Mouse (Mus musculus) thymus, postnatal 25 days (tissue): ENCODE results near the gene Mrpl19.

Experiments used
- DNase-seq: peaks from one replicate; pipeline ENCODE4 v3.0.0; 2022

Gene Mrpl19

DNA sequence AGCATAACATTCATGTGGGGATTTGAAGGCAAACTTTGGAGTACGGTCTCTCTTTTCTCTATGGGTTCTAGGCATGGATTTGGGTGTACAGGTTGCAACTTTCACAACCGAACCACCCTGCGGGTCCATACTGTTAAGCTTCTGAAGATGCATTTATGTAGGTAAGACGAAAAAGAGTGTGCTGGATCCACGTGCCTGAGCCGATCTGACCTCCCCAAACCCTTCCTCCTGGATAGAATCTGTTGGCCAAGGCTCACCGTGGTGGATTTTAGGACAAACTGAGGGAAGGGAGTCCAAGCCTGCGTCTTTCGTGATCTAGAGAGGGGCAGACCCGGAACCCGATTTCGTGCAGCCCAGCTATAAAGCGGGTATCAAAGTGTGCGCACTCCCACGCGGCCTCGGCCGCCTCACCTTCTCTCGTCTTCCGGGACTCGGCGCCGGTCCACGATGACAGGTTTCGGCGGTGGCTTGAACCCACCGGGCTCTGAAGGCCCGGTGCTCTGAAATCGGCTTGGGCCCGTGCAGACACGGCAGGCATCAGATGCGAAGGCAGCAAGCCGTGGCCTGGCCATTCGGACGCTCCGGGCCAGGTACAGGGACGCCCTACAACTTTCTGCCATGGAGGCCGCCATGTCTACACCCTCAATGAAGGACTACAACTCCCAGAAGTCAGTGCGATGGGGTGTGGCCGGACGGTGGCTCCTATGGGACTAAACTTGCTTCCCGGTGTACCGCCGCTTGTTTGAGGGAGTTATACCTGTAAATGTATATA, at the start of gene Mrpl19:
Gene Mrpl19, minus strand, starts transcription at position 663 of the 772 bp plus-strand sequence.
- DNase-seq = peak; percentile 94

DNA sequence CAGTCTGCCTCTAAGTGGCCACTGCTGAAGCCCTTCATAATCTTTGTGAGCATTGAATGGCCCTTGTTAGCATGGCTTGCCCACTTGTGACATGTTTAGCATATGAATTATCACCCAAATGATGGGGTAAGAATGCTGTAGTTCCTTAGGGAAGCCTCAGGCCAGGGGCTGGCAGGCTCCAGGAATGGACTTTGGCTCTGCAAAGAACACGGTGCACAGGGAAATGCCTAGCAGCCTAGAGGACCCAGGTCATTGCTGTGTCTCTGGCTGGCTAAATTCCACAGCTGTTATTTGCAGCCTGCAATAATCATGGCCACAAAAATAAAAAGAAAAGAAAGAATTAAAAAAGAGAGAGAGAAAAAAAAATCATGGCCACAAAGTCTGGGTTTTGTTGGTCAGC, 46.6 kb upstream of the Mrpl19 start:
- DNase-seq = no peak

DNA sequence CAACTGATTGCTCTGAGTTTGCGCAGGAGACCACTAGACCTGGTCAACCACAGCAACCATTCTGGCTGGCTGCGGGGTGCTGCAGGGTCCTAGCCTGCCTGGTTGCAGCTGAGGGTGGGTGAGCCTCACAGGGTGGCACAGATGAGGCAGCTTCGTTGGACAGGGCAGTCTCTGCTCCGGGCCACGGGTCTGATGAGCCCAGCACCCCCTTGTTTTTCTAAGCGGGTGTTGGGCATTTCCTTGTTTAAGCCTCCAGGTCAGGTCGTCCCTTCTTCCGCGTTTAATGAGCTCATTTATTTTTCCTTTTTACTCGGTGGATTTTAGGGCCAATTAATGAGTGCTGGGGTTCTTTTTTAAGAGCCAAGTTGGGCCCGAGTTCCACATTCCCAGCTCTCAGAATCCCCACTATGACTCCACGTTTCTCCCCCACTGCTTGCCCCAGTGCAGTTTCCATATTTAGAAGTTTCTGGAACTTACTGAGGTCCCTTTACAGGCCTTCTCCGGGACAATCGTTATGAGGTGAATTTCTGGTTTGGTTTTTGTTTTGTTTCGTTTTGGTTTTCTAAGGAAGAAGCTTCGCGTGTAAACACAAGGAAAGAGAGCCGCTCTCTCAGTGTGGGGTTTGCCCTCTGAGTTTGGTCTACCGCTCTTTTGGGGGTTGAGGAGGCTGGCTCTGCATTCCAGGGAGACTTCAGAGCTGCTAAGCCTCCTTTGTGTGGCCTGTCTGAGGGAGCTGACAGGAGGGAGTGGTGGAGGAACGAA, 24.5 kb upstream of the Mrpl19 start:
- DNase-seq = no peak

DNA sequence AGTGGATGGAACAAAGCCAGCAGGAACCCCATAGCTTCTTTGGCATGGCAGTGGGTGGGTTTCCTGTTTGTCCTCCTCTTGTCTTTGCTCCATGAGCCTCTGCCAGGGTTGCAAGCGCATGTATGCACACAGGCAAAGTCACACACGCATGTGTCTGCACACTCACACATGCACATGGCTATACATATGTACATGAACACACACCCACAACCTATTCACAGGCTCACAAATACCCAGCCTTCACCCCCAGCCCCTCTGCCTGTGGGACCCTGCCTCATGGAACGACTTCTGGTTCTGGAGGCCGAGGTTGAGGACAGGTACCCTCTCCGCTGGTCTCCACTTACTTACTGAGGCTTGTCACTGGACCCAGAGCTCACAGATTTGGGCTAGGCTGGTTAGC, 22.6 kb upstream of the Mrpl19 start:
- no peak for DNase-seq

DNA sequence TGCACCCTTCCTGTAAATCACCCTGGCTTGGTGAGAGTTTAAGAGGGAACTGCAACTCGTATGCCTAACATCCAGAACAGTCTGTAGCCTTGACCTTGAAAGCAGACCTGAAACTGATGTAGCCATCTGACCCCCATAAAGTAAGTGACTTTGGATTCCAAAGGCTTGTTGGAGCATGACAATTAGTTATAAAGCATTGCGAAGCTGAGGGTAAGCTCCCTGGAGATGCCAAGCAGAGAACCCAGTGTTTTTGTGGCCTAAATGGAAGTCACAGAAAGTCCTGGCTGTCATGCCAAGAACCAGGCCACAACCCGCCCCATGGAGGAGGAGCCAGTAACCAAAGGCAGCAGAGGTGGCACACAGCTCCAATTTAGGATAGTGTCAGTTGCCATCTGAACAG, 21.8 kb upstream of the Mrpl19 start:
- DNase-seq = no peak

DNA sequence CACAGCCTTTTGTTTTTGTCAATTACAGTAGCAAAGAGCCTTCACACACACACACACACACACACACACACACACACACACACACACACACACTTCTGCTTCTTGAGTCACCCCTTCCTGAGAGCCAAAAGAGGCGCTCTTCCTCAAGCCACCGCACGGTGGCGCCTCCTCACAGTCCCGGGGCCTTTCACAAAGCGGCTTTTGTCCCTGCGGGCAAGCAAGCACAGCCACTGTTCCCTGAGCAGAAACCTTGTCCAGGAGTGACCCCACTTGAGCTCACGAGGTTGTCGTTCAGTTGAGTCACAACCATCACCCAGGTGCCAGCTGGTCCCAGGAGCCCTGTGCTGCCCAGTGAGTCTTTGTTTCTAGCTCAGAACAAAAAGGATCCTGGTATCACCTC, 21.3 kb upstream of the Mrpl19 start:
- DNase-seq = peak; percentile 57

DNA sequence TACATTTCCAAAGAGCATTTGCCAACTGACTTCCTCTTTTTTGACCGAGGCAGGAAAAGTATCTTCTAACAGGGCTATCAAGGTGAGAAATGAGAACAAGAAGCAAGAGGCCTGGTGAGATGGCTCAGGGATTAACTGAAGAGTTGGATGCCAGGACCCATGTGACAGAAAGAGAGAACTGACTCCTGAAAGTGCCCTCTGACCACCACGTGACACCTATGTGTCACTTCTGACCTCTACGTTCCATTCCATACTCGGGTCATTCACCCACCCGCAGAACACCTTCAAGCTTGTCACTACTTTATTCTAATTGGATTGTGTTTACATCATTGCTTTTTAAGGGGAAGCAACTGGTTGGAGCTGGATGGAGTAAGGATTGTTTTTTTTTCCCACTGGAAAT, 20.8 kb upstream of the Mrpl19 start:
- no peak for DNase-seq

DNA sequence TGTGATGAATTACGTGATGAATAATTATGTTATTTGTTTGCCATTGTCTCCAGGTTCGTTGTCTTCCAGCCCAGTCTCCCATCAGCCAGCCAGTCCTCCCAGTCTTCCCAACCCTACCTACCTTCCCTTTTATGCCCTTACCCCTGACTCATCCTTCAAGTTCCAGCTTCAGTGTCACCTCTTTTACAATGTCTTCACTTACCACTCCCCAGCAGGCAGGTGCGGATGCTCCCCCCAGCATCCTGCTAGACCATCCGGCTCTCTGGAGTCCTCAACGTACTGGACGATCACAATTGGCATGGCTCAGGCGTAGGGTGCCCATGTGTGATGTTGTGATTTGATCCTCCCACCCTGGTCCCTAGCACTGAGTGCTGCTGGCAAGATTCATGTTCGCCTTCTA, 20.4 kb upstream of the Mrpl19 start:
- DNase-seq = no peak

DNA sequence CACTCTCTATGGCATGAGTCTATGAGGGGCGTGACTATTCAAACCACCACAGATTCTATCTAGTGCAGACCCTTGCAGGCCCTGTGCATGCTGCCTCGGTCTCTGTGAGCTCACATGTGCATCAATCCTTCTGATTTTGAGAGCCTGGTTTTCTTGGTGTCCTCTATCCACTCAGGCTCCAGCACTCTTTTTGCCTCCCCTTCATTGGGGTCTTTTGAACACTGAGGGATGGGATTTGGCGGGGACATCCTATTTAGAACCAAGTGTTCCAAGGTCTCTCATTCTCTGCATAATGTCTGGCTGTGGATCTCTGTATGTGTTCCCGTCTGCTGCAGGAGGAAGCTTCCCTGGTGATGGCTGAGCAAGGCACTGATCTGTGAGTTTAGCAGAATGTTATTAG, 13.5 kb upstream of the Mrpl19 start:
- DNase-seq = no peak

DNA sequence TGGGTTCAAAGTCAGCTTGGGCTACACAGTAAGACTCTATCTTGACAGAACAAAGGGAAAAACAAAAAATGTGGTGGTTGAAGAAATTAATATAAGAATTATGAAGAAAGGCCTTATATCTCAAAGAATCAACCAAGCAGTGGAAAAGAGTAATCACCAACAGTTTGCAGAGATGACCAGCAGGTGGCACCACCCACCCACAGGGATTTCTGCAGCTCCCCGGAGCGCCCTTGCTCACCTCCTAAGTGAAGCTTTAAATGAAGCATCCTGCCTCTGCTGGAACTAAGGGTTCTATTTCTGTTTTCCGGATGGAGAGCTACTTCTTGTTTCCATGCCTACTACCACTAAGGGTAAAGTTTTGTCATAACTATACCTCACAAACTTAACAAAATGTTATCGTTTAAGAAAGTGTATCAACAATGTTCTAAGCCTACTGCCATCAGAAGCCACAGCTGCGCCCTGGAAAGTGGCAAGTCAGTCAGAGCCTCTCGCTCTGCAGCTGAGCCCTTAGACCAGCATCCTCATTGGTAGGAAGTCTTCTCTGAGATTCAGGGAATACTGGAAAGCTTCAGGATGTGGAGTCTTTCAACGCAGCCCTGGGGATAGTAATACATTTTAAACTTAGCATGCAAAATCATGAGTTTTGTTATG, 10.3 kb upstream of the Mrpl19 start:
- DNase-seq = peak; percentile 62

DNA sequence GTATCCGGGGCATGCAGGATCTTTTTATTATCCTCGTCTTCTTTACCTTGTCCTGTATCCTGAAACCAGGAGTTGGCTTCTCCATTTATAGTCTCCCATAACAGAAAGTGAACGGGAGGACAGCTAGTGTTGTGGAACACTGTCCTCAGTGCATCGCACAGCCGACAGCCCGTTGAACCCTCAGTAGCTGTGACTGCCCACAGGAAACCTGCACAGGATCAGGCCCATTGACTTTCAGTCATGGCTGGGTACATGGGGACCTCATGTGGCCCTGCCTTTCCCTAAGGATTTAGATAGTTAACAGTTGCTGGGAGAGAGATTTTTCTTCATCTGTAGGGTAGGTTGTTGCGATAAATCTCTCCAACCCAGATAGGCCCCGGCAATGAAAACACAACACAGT, 6.8 kb upstream of the Mrpl19 start:
- DNase-seq = no peak

DNA sequence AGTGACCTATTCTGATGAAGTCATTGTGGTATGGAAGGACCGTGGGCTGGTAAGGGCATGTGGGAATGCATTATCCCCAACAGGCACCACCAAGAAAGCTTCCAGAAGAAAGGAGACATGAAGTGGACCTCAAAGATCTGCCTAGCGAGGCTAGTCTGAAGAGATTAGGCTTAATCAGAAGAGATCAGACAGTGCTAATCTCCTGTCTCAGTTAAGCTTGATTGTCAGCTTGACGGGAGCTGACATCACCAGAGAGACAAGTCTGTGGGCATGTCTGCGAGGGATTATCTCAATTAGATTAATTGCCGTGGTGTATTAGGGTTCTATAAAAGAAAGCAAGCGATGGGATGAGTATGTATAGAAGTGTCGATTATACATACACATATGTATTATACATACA, 5.4 kb upstream of the Mrpl19 start:
- no peak for DNase-seq

DNA sequence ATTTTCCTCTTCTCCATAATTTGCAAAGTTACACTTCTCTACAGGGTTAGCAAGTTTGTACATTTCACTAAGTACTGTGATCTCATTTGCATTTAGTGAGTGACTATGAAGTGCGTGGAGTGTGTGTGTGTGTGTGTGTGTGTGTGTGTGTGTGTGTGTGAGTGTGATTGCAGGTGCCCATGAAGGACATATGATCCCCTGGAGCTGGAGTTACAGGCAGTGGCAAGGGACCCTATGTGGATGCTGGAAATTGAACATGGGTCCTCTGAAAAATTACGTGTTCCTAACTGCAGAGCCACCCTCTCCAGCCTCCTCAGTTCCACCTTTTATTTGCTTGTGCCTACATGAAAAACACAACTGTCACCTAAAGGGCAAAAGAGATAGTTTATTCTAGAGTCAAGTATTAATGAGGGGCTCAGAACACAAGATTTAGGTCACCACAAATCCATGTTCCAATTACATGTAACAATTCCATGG, 348 bp upstream of the Mrpl19 start:
- no peak for DNase-seq

DNA sequence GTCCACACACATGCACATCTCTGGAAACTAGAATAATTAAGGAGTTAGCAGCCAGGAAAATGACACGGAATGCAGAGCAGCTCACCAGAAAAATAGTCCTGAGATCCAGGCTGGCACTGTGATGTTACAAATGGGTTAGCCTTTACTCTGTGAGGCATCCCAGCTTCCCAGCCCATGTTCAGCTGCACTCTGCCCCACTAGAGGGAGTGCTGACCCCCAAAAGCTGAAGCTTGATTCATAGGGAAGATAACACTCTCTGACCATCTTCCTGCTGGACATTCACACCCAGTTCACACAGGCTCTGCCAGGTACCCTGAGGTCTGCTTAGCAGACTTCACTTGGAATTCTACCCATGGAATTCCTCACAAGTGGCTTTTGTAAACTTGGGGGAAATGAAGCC, 5.5 kb downstream of the Mrpl19 start:
- DNase-seq = no peak

DNA sequence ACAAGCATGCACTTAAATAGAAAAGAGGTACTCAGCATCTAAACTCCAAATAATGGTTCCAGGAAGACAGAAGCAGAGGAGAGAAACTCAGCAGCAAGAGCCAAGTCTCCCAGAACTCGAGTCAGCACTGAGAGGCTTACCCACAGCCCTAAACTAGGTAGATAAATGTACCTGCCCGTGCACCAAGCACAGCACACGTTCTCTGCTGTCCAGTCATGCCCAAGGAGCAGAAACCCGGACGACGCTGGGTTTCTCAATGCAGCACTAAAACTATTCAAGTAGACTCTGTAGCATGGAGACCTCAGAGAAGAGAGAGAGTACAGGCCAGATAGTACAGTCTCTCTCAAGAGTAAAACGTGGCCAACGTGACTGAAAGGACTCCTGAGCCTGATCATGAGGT, 5.9 kb downstream of the Mrpl19 start:
- DNase-seq = no peak

DNA sequence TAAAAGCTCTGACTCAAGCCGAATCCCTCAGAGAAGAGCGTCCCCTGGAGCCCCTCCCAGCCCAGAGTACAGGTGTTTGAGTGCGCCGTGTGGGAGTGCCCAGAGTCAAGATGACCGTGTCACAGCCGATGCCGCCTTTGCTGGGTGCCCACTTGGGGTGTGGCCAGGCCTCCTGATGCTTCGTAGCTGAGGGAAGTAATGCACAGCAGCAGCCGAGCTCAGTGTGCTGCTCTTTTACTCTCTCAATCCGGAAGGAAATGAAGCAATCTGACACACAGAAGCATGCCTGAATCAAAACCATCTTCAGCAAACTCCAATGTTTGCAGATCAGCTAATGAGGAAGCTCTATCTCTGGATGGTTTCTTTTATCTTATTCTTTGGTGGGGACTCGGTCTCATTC, 7.8 kb downstream of the Mrpl19 start:
- no peak for DNase-seq

DNA sequence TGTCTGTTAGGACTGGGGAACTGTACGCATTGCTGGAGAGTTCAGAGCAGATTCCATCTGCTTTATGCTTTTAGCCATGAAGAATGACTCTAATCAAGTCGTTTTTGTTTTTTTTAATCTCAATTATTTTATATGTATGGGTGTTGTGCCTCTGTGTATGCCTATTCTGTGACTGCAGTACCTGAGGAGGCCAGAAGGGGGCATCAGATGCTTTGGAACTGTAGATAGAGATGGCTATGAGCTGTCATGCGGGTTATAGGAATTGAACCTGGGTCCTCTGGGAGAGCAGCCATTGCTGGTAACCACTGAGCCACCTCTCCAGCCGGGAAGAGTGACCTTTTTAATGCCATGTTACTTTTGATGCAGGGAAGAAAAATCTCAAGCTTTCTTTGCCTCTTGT, 9.4 kb downstream of the Mrpl19 start:
- no peak for DNase-seq

DNA sequence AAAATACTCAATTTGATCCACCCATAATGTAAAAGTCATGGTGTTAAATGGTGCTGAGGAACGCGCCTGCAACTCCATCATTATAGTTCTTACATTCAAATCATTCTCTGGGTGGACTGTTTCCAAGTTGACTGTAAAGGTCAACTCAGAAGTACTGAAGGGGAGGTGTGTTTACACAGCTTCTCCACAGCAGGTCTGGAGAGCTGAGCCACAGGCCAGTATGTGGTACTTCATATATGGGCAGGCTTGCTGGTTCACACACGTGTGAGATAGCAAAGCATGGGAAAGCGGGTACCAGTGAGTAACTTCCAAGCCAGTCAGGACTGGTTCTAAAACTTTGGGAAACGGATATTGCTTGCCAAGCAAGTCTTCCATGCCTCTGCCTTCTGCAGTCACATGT, 10.6 kb downstream of the Mrpl19 start:
- no peak for DNase-seq

DNA sequence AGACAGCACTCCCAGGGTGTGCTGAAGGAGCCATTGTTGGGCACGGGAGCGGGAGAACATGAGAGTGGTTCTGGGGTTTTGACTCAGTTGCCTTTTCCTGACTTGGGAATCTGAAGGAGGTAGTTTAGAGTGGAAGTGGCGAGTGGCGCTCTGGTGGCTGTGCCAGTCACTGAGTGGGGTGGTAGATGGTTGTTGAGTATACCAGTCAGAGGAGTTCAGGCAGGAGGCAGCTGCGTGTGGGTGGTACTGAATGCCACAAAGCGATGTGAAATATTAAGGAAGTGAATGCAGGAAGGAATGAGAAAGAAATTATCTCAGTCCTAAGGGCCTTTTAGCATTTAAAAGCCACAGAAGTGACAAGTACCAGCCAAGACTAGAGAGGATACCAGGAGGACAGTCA, 18.9 kb downstream of the Mrpl19 start:
- DNase-seq = no peak

DNA sequence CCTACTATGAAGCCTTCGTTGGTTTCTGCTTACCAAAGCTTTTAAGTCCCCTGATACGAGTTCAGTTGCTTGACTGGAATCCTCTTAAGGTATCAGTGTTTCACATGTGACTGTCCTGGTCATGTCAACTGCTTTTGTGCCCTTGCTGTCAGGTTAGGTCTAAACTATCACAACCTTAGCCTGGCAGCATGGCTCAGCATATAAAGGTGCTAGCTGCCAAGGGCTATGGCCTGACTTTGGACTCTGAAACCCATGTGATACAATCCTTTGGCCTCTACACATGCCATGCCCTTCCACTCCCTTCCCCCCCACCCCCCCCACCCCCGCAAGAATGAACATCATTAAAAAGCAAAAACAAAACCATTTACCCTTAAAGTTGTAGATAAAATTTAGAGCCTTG, 21.3 kb downstream of the Mrpl19 start:
- no peak for DNase-seq

DNA sequence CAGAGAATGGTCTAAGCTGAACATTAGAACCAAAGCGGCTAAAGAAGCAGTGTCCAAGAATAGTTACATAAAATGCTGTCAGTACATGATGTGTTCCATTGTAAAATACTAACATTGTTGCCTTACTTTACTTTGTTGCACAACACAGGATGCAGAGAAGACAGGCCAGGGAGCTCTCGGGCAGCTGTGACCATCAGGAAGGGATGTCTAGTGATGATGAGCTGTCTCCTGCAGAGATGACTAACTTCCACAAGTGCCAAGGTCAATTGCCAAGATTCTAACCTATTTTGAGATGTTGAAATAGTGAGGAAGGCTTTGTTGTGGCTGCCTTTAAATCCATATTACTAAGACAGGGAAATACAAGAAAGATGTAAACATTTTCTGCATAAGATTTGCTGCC, 22.5 kb downstream of the Mrpl19 start:
- no peak for DNase-seq

DNA sequence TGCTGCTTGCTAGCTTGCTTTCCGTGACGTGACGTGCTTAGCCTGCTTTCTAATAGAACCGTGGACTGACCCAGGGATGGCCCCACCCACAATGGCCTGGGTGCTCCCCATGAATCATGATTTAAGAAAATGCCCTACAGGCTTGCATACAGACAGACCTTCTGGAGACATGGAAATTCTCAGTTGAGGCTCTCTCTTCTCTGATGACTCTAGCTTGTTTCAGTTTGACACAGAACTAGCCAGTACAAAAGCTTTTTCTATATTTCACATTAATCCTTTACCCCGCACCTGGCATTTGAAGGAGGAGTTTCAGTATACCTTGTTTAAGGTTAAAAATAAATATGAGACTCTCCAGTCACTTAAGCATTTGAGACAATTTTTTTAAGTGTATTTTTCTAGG, 24.0 kb downstream of the Mrpl19 start:
- no peak for DNase-seq

DNA sequence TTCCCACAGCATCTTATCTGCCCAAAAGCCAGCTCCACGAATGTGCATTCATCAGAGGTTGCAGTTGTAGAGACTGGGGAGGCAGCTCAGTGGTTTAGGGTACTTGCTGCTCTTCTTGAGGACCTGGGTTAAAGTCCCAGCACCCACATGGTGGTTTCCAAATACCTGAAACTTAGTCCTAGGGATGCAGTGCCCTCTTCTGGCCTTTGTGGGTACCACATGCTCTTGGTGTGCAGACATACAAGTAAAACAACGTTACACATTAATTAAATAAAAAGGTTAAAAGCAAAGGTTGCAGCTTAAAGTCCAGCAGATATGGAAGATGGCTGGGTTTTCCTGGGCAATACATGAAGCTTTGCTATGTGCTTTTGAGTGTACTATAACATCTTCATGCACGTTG, 32.5 kb downstream of the Mrpl19 start:
- peak; percentile 5 for DNase-seq

DNA sequence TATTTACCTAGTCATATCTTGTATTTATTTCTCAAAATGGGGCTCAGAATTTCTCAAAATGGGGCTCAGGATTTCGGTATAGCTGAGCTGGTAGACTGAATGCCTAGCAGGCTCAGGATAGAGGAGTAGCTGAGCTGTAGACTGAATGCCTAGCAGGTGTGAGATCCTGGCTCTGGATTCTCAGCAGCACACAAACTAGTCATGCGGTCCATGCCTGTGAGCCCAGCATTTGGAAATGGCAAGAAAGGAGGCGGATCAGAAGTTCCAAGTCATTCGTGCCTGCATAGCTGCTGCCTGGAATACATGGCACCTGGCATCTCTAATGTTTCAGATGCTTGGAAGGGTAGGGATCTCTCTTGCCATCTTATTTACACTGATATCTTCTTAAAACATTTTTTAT, 36.4 kb downstream of the Mrpl19 start:
- no peak for DNase-seq
